Mouse (Mus musculus) limb, embryonic 14.5 days (tissue): ENCODE data around the gene Cd59a. TPM values are rescaled to one million over a fixed set of nuclear protein-coding genes. Genes with fewer than 3 reads are reported as not detected.

ENCODE experiments used
- ATAC-seq: fragments of 200-750 bp; cut with Nextera tagmentation; 2 replicates; pipeline ENCODE4 v1.8.0; 2017; ENCODE audit warnings: low read depth, moderate number of reproducible peaks, moderate TSS enrichment; ENCODE audit not compliant: low FRiP score
- DNase-seq: peaks from one replicate; pipeline ENCODE4 v3.0.0-alpha.2; 2015; ENCODE audit warnings: low spot score
- H3K27ac ChIP-seq: fragments of 300-500 bp; sonication (generic); replicated peaks from 2 replicates; pipeline ENCODE4 v1.5.1; 2014; ENCODE audit warnings: low read depth, mild to moderate bottlenecking, low read length, moderate library complexity, mixed read lengths
- H3K27me3 ChIP-seq: fragments of 300-500 bp; sonication (generic); 2 replicates; pipeline ENCODE4 v1.6.1; 2014; ENCODE audit warnings: low read length, mixed read lengths; ENCODE audit not compliant: control insufficient read depth, insufficient read depth
- H3K36me3 ChIP-seq: fragments of 300-500 bp; sonication (generic); 2 replicates; pipeline ENCODE4 v1.6.1; 2014; ENCODE audit warnings: mild to moderate bottlenecking, low read length, moderate library complexity, mixed read lengths; ENCODE audit not compliant: control insufficient read depth, insufficient read depth
- H3K4me1 ChIP-seq: fragments of 300-500 bp; sonication (generic); 2 replicates; pipeline ENCODE4 v1.6.1; 2014; ENCODE audit warnings: antibody characterized with exemption, low read length, mixed read lengths; ENCODE audit not compliant: control insufficient read depth, insufficient read depth
- H3K4me2 ChIP-seq: fragments of 300-500 bp; sonication (generic); replicated peaks from 2 replicates; pipeline ENCODE4 v1.6.1; 2014; ENCODE audit warnings: low read depth, mild to moderate bottlenecking, low read length, moderate library complexity; ENCODE audit not compliant: severe bottlenecking
- H3K4me3 ChIP-seq: fragments of 300-500 bp; sonication (generic); replicated peaks from 2 replicates; pipeline ENCODE4 v1.5.1; 2014; ENCODE audit warnings: low read length
- H3K9ac ChIP-seq: fragments of 300-500 bp; sonication (generic); 2 replicates; pipeline ENCODE4 v1.6.1; 2014; ENCODE audit warnings: mild to moderate bottlenecking, low read depth, low read length, moderate library complexity; ENCODE audit not compliant: severe bottlenecking
- H3K9me3 ChIP-seq: fragments of 300-500 bp; sonication (generic); 2 replicates; pipeline ENCODE4 v1.6.1; 2016; ENCODE audit warnings: low read length; ENCODE audit not compliant: control insufficient read depth
- POLR2A ChIP-seq: fragments of 200-500 bp; IDR thresholded peaks from 2 replicates; pipeline ENCODE4 v1.8.0; 2012; ENCODE audit warnings: inconsistent platforms, mild to moderate bottlenecking, moderate library complexity, borderline replicate concordance; ENCODE audit not compliant: insufficient read depth, insufficient read length; ENCODE audit errors: extremely low read depth
- WGBS: fragments of 180-500 bp; shearing (Covaris S2); extraction: QIAGEN DNeasy Blood & Tissue Kit; methylation state at CpG from one replicate; pipeline ENCODE4 v1.1.7; 2014; 5-methylcytosine and 5-hydroxymethylcytosine counted together
- polyA plus RNA-seq, 2 experiments: library from polyadenylated mRNA; depleted of rRNA in 1 of 2; stranded (reverse) in 1 of 2; unstranded in 1 of 2; fragments of >200 nt; fragmentation: Nextera tagmentation in 1 of 2; extraction: Ambion mirVana in 1 of 2; gene quantifications; 2 replicates each; pipeline versions ENCODE4 v1.2.1 to v1.2.3; 2012 to 2014

Gene Cd59a
- polyA plus RNA-seq, 2 experiments: 9.9 to 14.4 TPM

DNA sequence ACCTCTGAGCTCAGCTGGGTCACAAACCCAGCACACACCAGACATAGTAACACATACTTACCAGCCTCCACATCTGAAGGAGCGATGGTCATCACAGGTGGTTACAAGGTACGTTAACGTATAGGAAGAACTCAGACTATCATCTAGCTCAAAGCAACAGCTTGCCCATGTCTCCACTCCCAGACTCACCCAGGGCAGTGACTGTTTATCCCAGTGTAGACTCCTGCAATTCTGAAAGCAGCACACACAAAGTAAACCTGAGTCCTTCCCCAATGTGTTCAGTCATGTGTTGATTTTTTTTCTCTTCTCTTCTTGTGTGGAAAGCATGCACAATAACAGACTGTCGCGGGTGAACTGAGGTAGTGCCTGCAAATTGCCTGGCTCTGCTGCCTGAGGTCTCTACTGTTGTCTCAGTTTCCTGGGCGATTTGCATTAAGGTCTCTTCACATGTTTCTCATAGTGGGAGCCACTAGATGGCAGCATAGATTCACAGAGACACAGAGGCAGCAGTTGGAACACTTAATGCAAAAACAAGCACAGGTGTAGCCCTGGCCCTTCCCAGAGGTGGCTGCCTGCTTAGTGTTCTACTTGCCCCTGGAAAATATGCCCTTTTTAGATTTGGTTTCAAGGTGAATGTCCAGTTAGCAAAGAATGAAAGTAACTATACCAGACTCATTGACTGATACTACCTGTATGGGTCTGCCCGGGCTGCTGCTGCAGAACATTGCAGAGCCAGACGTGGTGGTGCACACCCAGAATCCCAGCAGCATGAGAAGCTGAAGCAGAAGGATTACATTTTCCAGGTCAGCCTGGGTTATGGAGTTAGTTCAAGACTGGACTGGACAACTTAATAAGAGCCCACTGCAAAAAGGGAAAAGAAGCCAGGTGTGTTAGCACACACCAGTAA lies 38.8 kb downstream of the Cd59a start:
- peak; percentile 81 for DNase-seq
- Histone ChIP-seq H3K9ac (no peak overlapping the region), H3K27ac (no peak overlapping the region), H3K4me3 (no peak overlapping the region), H3K27me3 (no peaks in the 10 kb centered on the region), H3K4me2 (no peak overlapping the region), H3K9me3 (no peaks in the 10 kb centered on the region), H3K36me3 (no peaks in the 10 kb centered on the region), H3K4me1 (no peaks in the 10 kb centered on the region)
- TF ChIP-seq POLR2A: no peak
- ATAC-seq: no peak
- WGBS: 46% methylated on average over 8 of the region's 8 CpGs

DNA sequence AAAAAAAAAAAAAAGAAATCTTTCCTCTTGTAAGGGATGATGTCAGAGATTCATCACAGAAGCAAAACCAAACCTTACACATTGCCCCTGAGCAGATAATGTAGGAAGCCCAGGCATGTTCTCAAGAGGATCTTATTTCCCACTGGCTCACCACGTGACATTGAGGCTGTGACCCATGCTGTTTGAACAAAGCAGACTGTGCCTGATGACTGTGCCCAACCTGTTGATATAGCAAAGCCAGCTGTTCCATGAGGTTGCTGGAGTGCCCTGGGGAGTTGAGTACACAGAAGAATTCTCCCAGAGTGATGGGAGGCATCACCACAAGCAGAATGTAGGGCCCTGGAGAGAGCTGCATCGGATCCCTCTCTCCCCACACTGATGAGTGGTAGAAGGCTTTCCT lies 40.3 kb downstream of the Cd59a start:
- WGBS: 67% methylated on average over 2 of the region's 2 CpGs

DNA sequence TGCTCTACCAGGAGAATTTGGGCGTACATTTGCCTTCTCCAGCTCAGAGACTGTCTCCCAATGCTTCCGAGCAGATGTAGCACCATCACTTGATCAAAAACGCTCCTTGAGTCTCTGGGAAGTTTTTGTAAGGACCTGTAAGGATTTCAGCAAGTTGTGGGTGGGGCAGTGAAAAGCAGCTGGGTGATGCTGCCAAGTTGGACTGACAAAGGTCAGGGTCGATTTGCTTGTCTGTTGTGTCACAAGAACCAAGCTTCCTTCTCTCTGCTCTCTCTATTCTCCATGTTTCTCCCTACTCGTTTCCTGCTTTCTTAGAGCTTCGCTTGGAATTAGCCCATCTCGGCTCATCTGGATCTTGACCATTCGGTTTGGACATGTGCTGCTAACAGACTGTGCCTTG lies 46.5 kb downstream of the Cd59a start:
- TF ChIP-seq POLR2A: no peak
- Histone ChIP-seq H3K9me3 (no peaks in the 10 kb centered on the region), H3K9ac (no peak overlapping the region), H3K36me3 (no peaks in the 10 kb centered on the region), H3K4me2 (no peak overlapping the region), H3K27ac (no peak overlapping the region), H3K27me3 (no peaks in the 10 kb centered on the region), H3K4me1 (no peaks in the 10 kb centered on the region), H3K4me3 (no peak overlapping the region)
- DNase-seq (no peak), ATAC-seq (no peak)
- 90% methylated on average over 8 of the region's 8 CpGs for WGBS

More for the DNA sequence above, 40.3 kb downstream of the Cd59a start:
- H3K27ac ChIP-seq: no peak overlapping the region
- H3K9me3 ChIP-seq: no peaks in the 10 kb centered on the region
- no peaks in the 10 kb centered on the region for H3K4me1 ChIP-seq
- DNase-seq (no peak), ATAC-seq (no peak)
- no peak overlapping the region for H3K9ac ChIP-seq
- no peak for TF ChIP-seq POLR2A
- H3K36me3 ChIP-seq: no peaks in the 10 kb centered on the region
- no peaks in the 10 kb centered on the region for H3K27me3 ChIP-seq
- no peak overlapping the region for H3K4me2 ChIP-seq
- no peak overlapping the region for H3K4me3 ChIP-seq

DNA sequence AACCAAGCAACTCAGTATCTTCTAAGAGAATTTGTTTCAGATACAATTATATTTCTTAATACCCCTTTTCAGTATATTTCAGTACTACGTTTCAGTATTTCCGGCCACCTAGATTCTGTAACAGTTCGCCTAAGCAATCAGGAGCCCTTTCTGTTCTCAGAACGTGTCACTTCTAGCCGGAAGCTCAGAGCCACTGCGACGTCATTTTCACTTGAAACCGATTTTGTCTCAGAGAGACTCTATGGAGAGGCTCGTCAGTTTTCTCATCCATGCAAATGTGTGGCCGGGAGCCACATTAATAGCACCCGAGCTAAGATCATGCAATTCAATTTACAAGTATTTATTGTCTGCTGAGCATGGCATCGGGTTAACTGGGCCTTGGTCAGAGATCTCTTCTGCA lies 48.4 kb downstream of the Cd59a start:
- no peak for TF ChIP-seq POLR2A
- 86% methylated on average over 12 of the region's 12 CpGs for WGBS
- H3K4me3 ChIP-seq: no peak overlapping the region
- H3K4me1 ChIP-seq: no peaks in the 10 kb centered on the region
- no peak for DNase-seq
- no peak for ATAC-seq
- H3K27me3 ChIP-seq: no peaks in the 10 kb centered on the region
- H3K27ac ChIP-seq: no peak overlapping the region
- H3K9me3 ChIP-seq: no peaks in the 10 kb centered on the region
- no peaks in the 10 kb centered on the region for H3K36me3 ChIP-seq
- H3K9ac ChIP-seq: no peak overlapping the region
- H3K4me2 ChIP-seq: no peak overlapping the region

DNA sequence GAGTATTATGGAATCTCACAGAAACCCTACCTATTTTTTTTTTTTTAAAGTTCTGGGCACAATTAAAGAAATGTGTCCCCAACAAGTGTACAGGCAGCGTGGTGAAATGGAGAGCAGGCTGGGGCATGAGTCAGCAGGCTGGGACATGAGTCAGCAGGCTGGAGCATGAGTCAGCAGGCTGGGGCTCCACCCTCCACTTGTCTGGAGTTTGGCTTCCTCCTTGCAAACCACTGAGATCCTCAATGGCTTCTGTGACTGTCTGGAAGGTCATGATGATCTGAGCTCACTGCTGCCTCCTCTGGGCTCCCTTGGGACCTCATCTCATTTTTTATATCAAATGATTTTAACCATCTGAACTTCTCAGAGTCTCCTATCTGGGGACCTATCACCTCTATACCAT lies 50.4 kb downstream of the Cd59a start:
- Histone ChIP-seq H3K9me3 (no peaks in the 10 kb centered on the region), H3K36me3 (no peaks in the 10 kb centered on the region), H3K4me1 (no peaks in the 10 kb centered on the region), H3K4me2 (no peak overlapping the region), H3K9ac (no peak overlapping the region), H3K4me3 (no peak overlapping the region), H3K27ac (no peak overlapping the region), H3K27me3 (no peaks in the 10 kb centered on the region)
- 62% methylated on average over 1 of the region's 1 CpGs for WGBS
- DNase-seq (no peak), ATAC-seq (no peak)
- TF ChIP-seq POLR2A: no peak
